Mouse (Mus musculus): Measurements from ENCODE around the gene Rasgrf1.

DNA sequence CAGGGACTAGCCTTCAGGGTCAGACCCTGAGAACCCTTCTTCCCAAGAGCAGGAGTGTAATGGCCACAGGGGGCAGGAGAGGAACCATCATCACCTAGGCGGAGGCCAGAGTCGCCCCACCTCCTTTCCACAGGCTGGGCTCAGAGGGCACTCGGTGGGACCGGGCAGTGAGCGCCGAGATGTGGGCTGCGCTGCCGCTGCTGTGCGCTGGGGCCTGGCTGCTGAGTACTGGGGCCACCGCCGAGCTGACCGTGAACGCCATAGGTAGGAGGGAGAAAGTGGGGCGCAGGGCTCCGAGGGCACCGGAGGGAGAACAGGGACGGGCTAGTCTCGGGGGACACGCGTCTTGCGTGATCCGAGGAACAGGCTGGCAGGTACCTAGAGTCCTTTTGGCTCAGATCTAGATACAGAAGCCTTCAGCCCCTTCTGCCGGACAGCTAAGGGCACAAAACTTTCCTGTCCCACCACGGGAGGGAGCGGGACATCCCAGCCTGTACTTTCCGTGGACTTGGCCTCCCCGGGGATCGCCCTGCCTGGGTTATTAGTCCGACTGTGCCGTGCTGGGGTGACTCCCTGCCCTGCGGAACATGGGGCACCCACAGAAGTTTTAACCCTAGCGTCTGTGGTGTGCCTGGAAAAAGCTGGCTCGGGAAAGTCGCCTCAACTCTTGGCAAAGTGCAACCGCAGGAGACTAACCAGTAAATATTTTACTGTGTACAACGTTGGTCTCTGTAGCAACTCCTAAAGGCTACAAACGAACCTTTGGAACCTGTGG, 144.8 kb downstream of the Rasgrf1 start:
- TF ChIP-seq CTCF (IDR thresholded peaks at IDR 0.05; ENCODE audit: borderline replicate concordance, insufficient read depth, low read depth, low read length), result no peak
- no peak for TF ChIP-seq POLR2A (IDR thresholded peaks at IDR 0.05; ENCODE audit: borderline replicate concordance, insufficient read depth, low read length)

All from cerebellum, adult 2 months (tissue).